Mouse (Mus musculus) MEL (cell line): ENCODE results near the gene Chst14. TPM values are rescaled to one million over a fixed set of nuclear protein-coding genes. Genes with fewer than 3 reads are reported as not detected.

ENCODE experiments used
- DNase-seq: peaks from one replicate; pipeline ENCODE4 v3.0.0; 2011; ENCODE audit warnings: low read depth, low spot score
- H3K27ac ChIP-seq: 2 replicates; pipeline ENCODE4 v1.5.1; 2012; ENCODE audit warnings: low read depth, mild to moderate bottlenecking, control low read depth, low read length, moderate library complexity; ENCODE audit not compliant: control insufficient read depth
- H3K27me3 ChIP-seq, 2 experiments: fragments of 150-350 bp in 1 of 2; sonication (generic) in 1 of 2; 2 replicates each; pipeline ENCODE4 v1.6.1; 2012; ENCODE audit warnings: low read length in 2 of 2, mild to moderate bottlenecking in 2 of 2, improper control_type of control experiment in 1 of 2, moderate library complexity in 1 of 2; ENCODE audit not compliant: insufficient read depth in 2 of 2, control insufficient read depth in 1 of 2
- H3K36me3 ChIP-seq, 2 experiments: 2 replicates each; pipeline ENCODE4 v1.6.1; 2012 to 2014; ENCODE audit warnings: low read length in 2 of 2, improper control_type of control experiment in 1 of 2, inconsistent platforms in 1 of 2, mild to moderate bottlenecking in 1 of 2; ENCODE audit not compliant: insufficient read depth in 2 of 2, control insufficient read depth in 1 of 2
- H3K4me1 ChIP-seq, 2 experiments: fragments of 150-350 bp in 1 of 2; sonication (generic) in 1 of 2; 2 replicates each; pipeline ENCODE4 v1.6.1; 2012; ENCODE audit warnings: low read length in 2 of 2, improper control_type of control experiment in 1 of 2, mild to moderate bottlenecking in 1 of 2; ENCODE audit not compliant: insufficient read depth in 2 of 2, control insufficient read depth in 1 of 2
- H3K4me3 ChIP-seq, 2 experiments: fragments of 150-350 bp in 1 of 2; sonication (generic) in 1 of 2; 2 replicates each; pipeline ENCODE4 v1.5.1; 2012; ENCODE audit warnings: low read depth in 2 of 2, low read length in 2 of 2, mild to moderate bottlenecking in 2 of 2, moderate library complexity in 2 of 2, control low read depth in 1 of 2, improper control_type of control experiment in 1 of 2; ENCODE audit not compliant: control insufficient read depth in 1 of 2, insufficient read depth in 1 of 2
- H3K79me2 ChIP-seq: 2 replicates; pipeline ENCODE4 v1.6.1; 2012; ENCODE audit warnings: mild to moderate bottlenecking, low read length, moderate library complexity; ENCODE audit not compliant: control insufficient read depth, poor library complexity, insufficient read depth
- H3K9ac ChIP-seq: 2 replicates; pipeline ENCODE4 v1.6.1; 2012; ENCODE audit warnings: low read depth, mild to moderate bottlenecking, control low read depth, low read length, moderate library complexity; ENCODE audit not compliant: control insufficient read depth, poor library complexity, severe bottlenecking
- H3K9me3 ChIP-seq: fragments of 150-350 bp; sonication (generic); replicated peaks from 2 replicates; pipeline ENCODE4 v1.6.1; 2012; ENCODE audit warnings: mild to moderate bottlenecking, low read length, improper control_type of control experiment, moderate library complexity; ENCODE audit not compliant: insufficient read depth
- CTCF ChIP-seq, 3 experiments: IDR thresholded peaks in 2 of 3; conservative IDR thresholded peaks in 1 of 3; 2 replicates each; pipeline ENCODE4 v1.5.1; 2011 to 2012; ENCODE audit warnings: low read length in 3 of 3, low read depth in 2 of 3, mild to moderate bottlenecking in 2 of 3, improper control_type of control experiment in 1 of 3, inconsistent platforms in 1 of 3, mixed read lengths in 1 of 3, moderate library complexity in 1 of 3; ENCODE audit not compliant: control insufficient read depth in 1 of 3, insufficient read depth in 1 of 3, poor library complexity in 1 of 3, severe bottlenecking in 1 of 3
- EP300 ChIP-seq, 2 experiments: IDR thresholded peaks; 2 replicates each; pipeline ENCODE4 v1.6.1; 2011; ENCODE audit warnings: improper control_type of control experiment in 2 of 2, low read length in 2 of 2, low read depth in 1 of 2, mild to moderate bottlenecking in 1 of 2
- ETS1 ChIP-seq: IDR thresholded peaks from 2 replicates; pipeline ENCODE4 v1.6.1; 2012; ENCODE audit warnings: low read depth, mild to moderate bottlenecking, inconsistent platforms, low read length, improper control_type of control experiment, moderate library complexity
- GATA1 ChIP-seq: IDR thresholded peaks from 2 replicates; pipeline ENCODE4 v1.6.1; 2011; ENCODE audit warnings: low read depth, low read length, improper control_type of control experiment
- HCFC1 ChIP-seq: IDR thresholded peaks from 2 replicates; pipeline ENCODE4 v1.6.1; 2012; ENCODE audit warnings: low read depth, mild to moderate bottlenecking, inconsistent platforms, low read length, improper control_type of control experiment, moderate library complexity
- MXI1 ChIP-seq: IDR thresholded peaks from 2 replicates; pipeline ENCODE4 v1.6.1; 2011; ENCODE audit warnings: mild to moderate bottlenecking, low read depth, low read length, improper control_type of control experiment
- POLR2A ChIP-seq, 2 experiments: IDR thresholded peaks; 2 replicates each; pipeline ENCODE4 v1.6.1; 2011 to 2012; ENCODE audit warnings: low read length in 2 of 2, mild to moderate bottlenecking in 2 of 2, control low read depth in 1 of 2, improper control_type of control experiment in 1 of 2, low read depth in 1 of 2, moderate library complexity in 1 of 2; ENCODE audit not compliant: control insufficient read depth in 1 of 2, insufficient read depth in 1 of 2, poor library complexity in 1 of 2
- RCOR1 ChIP-seq: IDR thresholded peaks from 2 replicates; pipeline ENCODE4 v1.6.1; 2012; ENCODE audit warnings: low read depth, mild to moderate bottlenecking, inconsistent platforms, low read length, improper control_type of control experiment
- SIN3A ChIP-seq: IDR thresholded peaks from 2 replicates; pipeline ENCODE4 v1.6.1; 2012; ENCODE audit warnings: low read length, improper control_type of control experiment, inconsistent platforms
- SMC3 ChIP-seq: IDR thresholded peaks from 2 replicates; pipeline ENCODE4 v1.6.1; 2011; ENCODE audit warnings: low read depth, low read length, improper control_type of control experiment
- TAL1 ChIP-seq: IDR thresholded peaks from 2 replicates; pipeline ENCODE4 v1.6.1; 2012; ENCODE audit warnings: mild to moderate bottlenecking, inconsistent platforms, low read length, moderate library complexity, mixed read lengths
- TBP ChIP-seq: IDR thresholded peaks from 2 replicates; pipeline ENCODE4 v1.8.0; 2011; ENCODE audit warnings: low read depth, low read length, improper control_type of control experiment
- TCF12 ChIP-seq: IDR thresholded peaks from 2 replicates; pipeline ENCODE4 v1.6.1; 2014; ENCODE audit warnings: low read depth, mild to moderate bottlenecking, inconsistent platforms, low read length, improper control_type of control experiment, moderate library complexity
- ZKSCAN1 ChIP-seq: IDR thresholded peaks from 2 replicates; pipeline ENCODE4 v1.6.1; 2012; ENCODE audit warnings: low read depth, mild to moderate bottlenecking, inconsistent platforms, low read length, improper control_type of control experiment, moderate library complexity
- ZNF384 ChIP-seq: IDR thresholded peaks from 2 replicates; pipeline ENCODE4 v1.6.1; 2012; ENCODE audit warnings: low read depth, mild to moderate bottlenecking, inconsistent platforms, low read length, improper control_type of control experiment
- polyA plus RNA-seq, 2 experiments: library from polyadenylated mRNA; stranded (reverse) in 1 of 2; unstranded in 1 of 2; fragments of >175 nt in 1 of 2; fragments of >200 nt in 1 of 2; gene quantifications; 2 replicates each; pipeline versions ENCODE4 v1.2.1 to v1.2.4; 2012; ENCODE audit warnings: low replicate concordance in 2 of 2, low read depth in 1 of 2; ENCODE audit not compliant: insufficient read length in 2 of 2, insufficient read depth in 1 of 2, missing spikeins in 1 of 2
- total RNA-seq: library from RNA; depleted of rRNA; stranded (reverse); fragments of 300-350 nt; gene quantifications from 2 replicates; pipeline ENCODE4 v1.2.3, GENCODE M21; 2012

Gene Chst14
- total and polyA plus RNA-seq, 3 experiments, result 2.2 to 5.0 TPM; not detected in 1

GRCm38 (mm10) chr2:118963007-118963675 lies 36.8 kb downstream of the Chst14 start:
- H3K27me3 ChIP-seq, result no peaks in the 10 kb centered on the region
- H3K27ac ChIP-seq, result peak overlapping the region; percentile 82
- H3K36me3 ChIP-seq, result peaks cover 0 to 34% of the 10 kb centered on the region in 2 experiments; a peak in 2 of 4 replicates
- no peaks in the 10 kb centered on the region for H3K79me2 ChIP-seq
- H3K9ac ChIP-seq, result peak overlapping the region; percentile 64
- peak overlapping the region in 1 of 2 experiments; percentile 28; a peak in 1 of 4 replicates for H3K4me3 ChIP-seq
- peak; percentile 86 for DNase-seq
- peaks cover 21 to 48% of the 10 kb centered on the region in 2 experiments for H3K4me1 ChIP-seq
- TF ChIP-seq POLR2A (IDR thresholded peaks at IDR 0.05; ENCODE audit: control insufficient read depth in 1 of 2, insufficient read depth in 1 of 2, low read depth in 1 of 2, low read length in 2 of 2, poor library complexity in 1 of 2) (0 out of 4 replicates have a peak, but pooled peaks of 1 of the 2 experiments have one; percentile 25), SIN3A (no peak; the same call in 1 of the 2 replicates), TBP (peak; percentile 61; the same call in 1 of the 2 replicates), TCF12 (0 out of 2 replicates have a peak, but pooled peaks have one; percentile 1), MXI1 (0 out of 2 replicates have a peak, but pooled peaks have one; percentile 18), HCFC1 (0 out of 2 replicates have a peak, but pooled peaks have one; percentile 18), ZKSCAN1 (no peak), ETS1 (peak; percentile 29; the same call in 1 of the 2 replicates), TAL1 (no peak), EP300 (IDR thresholded peaks at IDR 0.05; ENCODE audit: low read depth in 1 of 2, low read length in 2 of 2) (peak in 1 of 2 experiments; percentile 40; a peak in 1 of 4 replicates), ZNF384 (no peak), SMC3 (no peak), GATA1 (peak; percentile 48; the same call in 1 of the 2 replicates), CTCF (IDR thresholded peaks at IDR 0.05 in 2 of 3, conservative IDR thresholded peaks at IDR 0.05 in 1 of 3; ENCODE audit: control insufficient read depth in 1 of 3, insufficient read depth in 1 of 3, low read depth in 2 of 3, low read length in 3 of 3, poor library complexity in 1 of 3, severe bottlenecking in 1 of 3) (peak in 2 of 3 experiments; percentile 54 to 61; a peak in 4 of 6 replicates)
- TF ChIP-seq, all 39 proteins: peak for 9
- H3K9me3 ChIP-seq, result no peaks in the 10 kb centered on the region

- H3K27me3 ChIP-seq, result no peaks in the 10 kb centered on the region
- no peaks in the 10 kb centered on the region for H3K9me3 ChIP-seq
- H3K27ac ChIP-seq, result peak overlapping the region; percentile 82
- peaks cover 21 to 48% of the 10 kb centered on the region in 2 experiments for H3K4me1 ChIP-seq
- H3K79me2 ChIP-seq, result no peaks in the 10 kb centered on the region
- H3K4me3 ChIP-seq, result no peak overlapping the region
- TF ChIP-seq GATA1 (peak; percentile 47), RCOR1 (no peak), TCF12 (peak; percentile 70), ETS1 (peak; percentile 28; the same call in 1 of the 2 replicates), HCFC1 (no peak), EP300 (IDR thresholded peaks at IDR 0.05; ENCODE audit: low read depth in 1 of 2, low read length in 2 of 2) (peak; percentile 55 to 58; a peak in 3 of 4 replicates)
- peaks cover 0 to 34% of the 10 kb centered on the region in 2 experiments; a peak in 2 of 4 replicates for H3K36me3 ChIP-seq
- peak; percentile 48 for DNase-seq
- peak overlapping the region; percentile 2; the same call in 1 of the 2 replicates for H3K9ac ChIP-seq
These were observed 37.3 kb downstream of the Chst14 start for GRCm38 (mm10) chr2:118963676-118964012.
